Mouse (Mus musculus): Measurements from ENCODE around the gene Tcf19. TPM values are rescaled to one million over a fixed set of nuclear protein-coding genes. Genes with fewer than 3 reads are reported as not detected.

Gene Tcf19
- polyA plus RNA-seq, 1 experiment from 2014 or later: 90.1 TPM

Other genes with a start within 250 kb of the Tcf19 start
- gene H2-Q1, start 196.4 kb downstream of the Tcf19 start, polyA plus RNA-seq (2014; fragmentation: Nextera tagmentation; extraction: Ambion mirVana): 0.49 and 0.60 TPM in 2 replicates
- 2.3 and 3.1 TPM in 2 replicates for gene H2-Q2, start 174.6 kb downstream of the Tcf19 start, polyA plus RNA-seq (2014; fragmentation: Nextera tagmentation; extraction: Ambion mirVana)
- gene H2-Q4, start 137.2 kb downstream of the Tcf19 start, polyA plus RNA-seq (2014; fragmentation: Nextera tagmentation; extraction: Ambion mirVana): 2.1 and 3.3 TPM in 2 replicates
- gene H2-Q6, start 92.0 kb downstream of the Tcf19 start, polyA plus RNA-seq (2014; fragmentation: Nextera tagmentation; extraction: Ambion mirVana): 0.30 and 0.76 TPM in 2 replicates
- gene H2-Q7, start 77.7 kb downstream of the Tcf19 start, polyA plus RNA-seq (2014; fragmentation: Nextera tagmentation; extraction: Ambion mirVana): 2.6 and 4.6 TPM in 2 replicates
- gene H2-Q10, start 46.7 kb downstream of the Tcf19 start, polyA plus RNA-seq (2014; fragmentation: Nextera tagmentation; extraction: Ambion mirVana): 0.71 and 1.1 TPM in 2 replicates
- gene Pou5f1, start 10.8 kb downstream of the Tcf19 start, polyA plus RNA-seq (2014; fragmentation: Nextera tagmentation; extraction: Ambion mirVana): 0.17 TPM in 1 of 2 replicates, not detected in the other
- 16.7 and 19.0 TPM in 2 replicates for gene Cchcr1, start 276 bp upstream of the Tcf19 start, polyA plus RNA-seq (2014; fragmentation: Nextera tagmentation; extraction: Ambion mirVana)
- gene Psors1c2, start 16.4 kb upstream of the Tcf19 start, polyA plus RNA-seq (2014; fragmentation: Nextera tagmentation; extraction: Ambion mirVana): 0.81 and 1.1 TPM in 2 replicates
- 0.17 TPM in 1 of 2 replicates, not detected in the other for gene Cdsn, start 35.3 kb upstream of the Tcf19 start, polyA plus RNA-seq (2014; fragmentation: Nextera tagmentation; extraction: Ambion mirVana)
- 0.66 TPM in 1 of 2 replicates, not detected in the other for gene 2300002M23Rik, start 50.6 kb upstream of the Tcf19 start, polyA plus RNA-seq (2014; fragmentation: Nextera tagmentation; extraction: Ambion mirVana)
- gene Sfta2, start 84.7 kb upstream of the Tcf19 start, polyA plus RNA-seq (2014; fragmentation: Nextera tagmentation; extraction: Ambion mirVana): 20.2 and 25.2 TPM in 2 replicates
- gene Gm9573, start 109.8 kb upstream of the Tcf19 start, polyA plus RNA-seq (2014; fragmentation: Nextera tagmentation; extraction: Ambion mirVana): not detected in 2 replicates
- 13.2 and 13.4 TPM in 2 replicates for gene Mucl3, start 126.9 kb upstream of the Tcf19 start, polyA plus RNA-seq (2014; fragmentation: Nextera tagmentation; extraction: Ambion mirVana)
- 14.0 and 18.7 TPM in 2 replicates for gene Vars2, start 150.8 kb upstream of the Tcf19 start, polyA plus RNA-seq (2014; fragmentation: Nextera tagmentation; extraction: Ambion mirVana)
- gene Gtf2h4, start 156.9 kb upstream of the Tcf19 start, polyA plus RNA-seq (2014; fragmentation: Nextera tagmentation; extraction: Ambion mirVana): 40.1 and 42.7 TPM in 2 replicates
- 50.4 and 50.6 TPM in 2 replicates for gene Ddr1, start 187.8 kb upstream of the Tcf19 start, polyA plus RNA-seq (2014; fragmentation: Nextera tagmentation; extraction: Ambion mirVana)

All from stomach, embryonic 14.5 days (tissue).